Mouse (Mus musculus) limb, embryonic 14.5 days (tissue): Measurements from ENCODE around the gene Fam110c. TPM values are rescaled to one million over a fixed set of nuclear protein-coding genes. Genes with fewer than 3 reads are reported as not detected.
"Not testable (repeated sequence)": the region's sequence is repeated elsewhere in the genome, so short reads cannot be mapped to it uniquely, and the experiment has no call there.

Source experiments
- ATAC-seq: fragments of 200-750 bp; cut with Nextera tagmentation; 2 replicates; pipeline ENCODE4 v1.8.0; 2017; ENCODE audit warnings: low read depth, moderate number of reproducible peaks, moderate TSS enrichment; ENCODE audit not compliant: low FRiP score
- DNase-seq: peaks from one replicate; pipeline ENCODE4 v3.0.0-alpha.2; 2015; ENCODE audit warnings: low spot score
- H3K27ac ChIP-seq: fragments of 300-500 bp; sonication (generic); replicated peaks from 2 replicates; pipeline ENCODE4 v1.5.1; 2014; ENCODE audit warnings: low read depth, mild to moderate bottlenecking, low read length, moderate library complexity, mixed read lengths
- H3K27me3 ChIP-seq: fragments of 300-500 bp; sonication (generic); 2 replicates; pipeline ENCODE4 v1.6.1; 2014; ENCODE audit warnings: low read length, mixed read lengths; ENCODE audit not compliant: control insufficient read depth, insufficient read depth
- H3K36me3 ChIP-seq: fragments of 300-500 bp; sonication (generic); 2 replicates; pipeline ENCODE4 v1.6.1; 2014; ENCODE audit warnings: mild to moderate bottlenecking, low read length, moderate library complexity, mixed read lengths; ENCODE audit not compliant: control insufficient read depth, insufficient read depth
- H3K4me1 ChIP-seq: fragments of 300-500 bp; sonication (generic); 2 replicates; pipeline ENCODE4 v1.6.1; 2014; ENCODE audit warnings: antibody characterized with exemption, low read length, mixed read lengths; ENCODE audit not compliant: control insufficient read depth, insufficient read depth
- H3K4me2 ChIP-seq: fragments of 300-500 bp; sonication (generic); replicated peaks from 2 replicates; pipeline ENCODE4 v1.6.1; 2014; ENCODE audit warnings: low read depth, mild to moderate bottlenecking, low read length, moderate library complexity; ENCODE audit not compliant: severe bottlenecking
- H3K4me3 ChIP-seq: fragments of 300-500 bp; sonication (generic); replicated peaks from 2 replicates; pipeline ENCODE4 v1.5.1; 2014; ENCODE audit warnings: low read length
- H3K9ac ChIP-seq: fragments of 300-500 bp; sonication (generic); 2 replicates; pipeline ENCODE4 v1.6.1; 2014; ENCODE audit warnings: mild to moderate bottlenecking, low read depth, low read length, moderate library complexity; ENCODE audit not compliant: severe bottlenecking
- H3K9me3 ChIP-seq: fragments of 300-500 bp; sonication (generic); 2 replicates; pipeline ENCODE4 v1.6.1; 2016; ENCODE audit warnings: low read length; ENCODE audit not compliant: control insufficient read depth
- POLR2A ChIP-seq: fragments of 200-500 bp; IDR thresholded peaks from 2 replicates; pipeline ENCODE4 v1.8.0; 2012; ENCODE audit warnings: inconsistent platforms, mild to moderate bottlenecking, moderate library complexity, borderline replicate concordance; ENCODE audit not compliant: insufficient read depth, insufficient read length; ENCODE audit errors: extremely low read depth
- WGBS: fragments of 180-500 bp; shearing (Covaris S2); extraction: QIAGEN DNeasy Blood & Tissue Kit; methylation state at CpG from one replicate; pipeline ENCODE4 v1.1.7; 2014; 5-methylcytosine and 5-hydroxymethylcytosine counted together
- polyA plus RNA-seq, 2 experiments: library from polyadenylated mRNA; depleted of rRNA in 1 of 2; stranded (reverse) in 1 of 2; unstranded in 1 of 2; fragments of >200 nt; fragmentation: Nextera tagmentation in 1 of 2; extraction: Ambion mirVana in 1 of 2; gene quantifications; 2 replicates each; pipeline versions ENCODE4 v1.2.1 to v1.2.3; 2012 to 2014

Fam110c gene
- polyA plus RNA-seq, 2 experiments: 0.09 to 0.40 TPM

- peaks cover 5% of the 10 kb centered on the region; the same call in 1 of the 2 replicates for H3K4me1 ChIP-seq
- no peaks in the 10 kb centered on the region for H3K27me3 ChIP-seq
- 59% methylated on average over 8 of the region's 8 CpGs for WGBS
- no peak overlapping the region for H3K27ac ChIP-seq
- no peak overlapping the region for H3K9ac ChIP-seq
- H3K36me3 ChIP-seq: no peaks in the 10 kb centered on the region
- DNase-seq (no peak), ATAC-seq (no peak)
- TF ChIP-seq POLR2A: no peak
- H3K4me2 ChIP-seq: no peak overlapping the region
- H3K4me3 ChIP-seq: no peak overlapping the region
- no peaks in the 10 kb centered on the region for H3K9me3 ChIP-seq
Measured at GRCm38 (mm10) chr12:31060245-31060644, 13.4 kb upstream of the Fam110c start.

GRCm38 (mm10) chr12:31071222-31071621 lies 2.4 kb upstream of the Fam110c start:
- H3K27me3 ChIP-seq: peaks cover 44% of the 10 kb centered on the region
- H3K4me1 ChIP-seq: no peaks in the 10 kb centered on the region
- DNase-seq: no peak
- TF ChIP-seq POLR2A: no peak
- no peak overlapping the region for H3K27ac ChIP-seq
- no peaks in the 10 kb centered on the region for H3K9me3 ChIP-seq
- WGBS: 81% methylated on average over 5 of the region's 5 CpGs
- no peak overlapping the region for H3K4me2 ChIP-seq
- no peaks in the 10 kb centered on the region for H3K36me3 ChIP-seq
- ATAC-seq: no peak
- H3K4me3 ChIP-seq: no peak overlapping the region
- no peak overlapping the region for H3K9ac ChIP-seq

GRCm38 (mm10) chr12:31074355-31074786 lies 710 bp downstream of the Fam110c start:
- not testable (repeated sequence) for H3K9me3 ChIP-seq, ATAC-seq, H3K36me3 ChIP-seq, H3K27ac ChIP-seq, H3K4me1 ChIP-seq, DNase-seq
- H3K9ac ChIP-seq: peak overlapping the region; percentile 31
- peaks cover 44% of the 10 kb centered on the region for H3K27me3 ChIP-seq
- H3K4me2 ChIP-seq: peak overlapping the region; percentile 91
- WGBS: 1% methylated on average over 11 of the region's 18 CpGs
- peak overlapping the region; percentile 47 for H3K4me3 ChIP-seq

GRCm38 (mm10) chr12:31074839-31075538 lies 1.3 kb downstream of the Fam110c start:
- no peaks in the 10 kb centered on the region for H3K36me3 ChIP-seq
- no peak for TF ChIP-seq POLR2A
- H3K4me1 ChIP-seq: no peaks in the 10 kb centered on the region
- peak overlapping the region; percentile 56 for H3K4me2 ChIP-seq
- no peak for DNase-seq
- H3K27me3 ChIP-seq: peaks cover 44% of the 10 kb centered on the region
- no peak overlapping the region for H3K9ac ChIP-seq
- 2% methylated on average over 24 of the region's 24 CpGs for WGBS
- H3K27ac ChIP-seq: no peak overlapping the region
- peak overlapping the region; percentile 47 for H3K4me3 ChIP-seq
- H3K9me3 ChIP-seq: no peaks in the 10 kb centered on the region
- ATAC-seq: no peak

- Histone ChIP-seq H3K4me1 (no peaks in the 10 kb centered on the region), H3K36me3 (no peaks in the 10 kb centered on the region), H3K4me3 (no peak overlapping the region), H3K9me3 (no peaks in the 10 kb centered on the region), H3K27me3 (peaks cover 36% of the 10 kb centered on the region), H3K4me2 (no peak overlapping the region), H3K9ac (no peak overlapping the region), H3K27ac (no peak overlapping the region)
- ATAC-seq (no peak), DNase-seq (no peak)
- no peak for TF ChIP-seq POLR2A
- 66% methylated on average over 7 of the region's 7 CpGs for WGBS
Measured at GRCm38 (mm10) chr12:31077020-31077419, 3.4 kb downstream of the Fam110c start.
